Mouse (Mus musculus): ENCODE results near the gene Gm36028. TPM values are rescaled to one million over a fixed set of nuclear protein-coding genes. Genes with fewer than 3 reads are reported as not detected.

Gm36028 gene
- polyA plus RNA-seq, 1 experiment from 2014 or later: 1.9 TPM

DNA sequence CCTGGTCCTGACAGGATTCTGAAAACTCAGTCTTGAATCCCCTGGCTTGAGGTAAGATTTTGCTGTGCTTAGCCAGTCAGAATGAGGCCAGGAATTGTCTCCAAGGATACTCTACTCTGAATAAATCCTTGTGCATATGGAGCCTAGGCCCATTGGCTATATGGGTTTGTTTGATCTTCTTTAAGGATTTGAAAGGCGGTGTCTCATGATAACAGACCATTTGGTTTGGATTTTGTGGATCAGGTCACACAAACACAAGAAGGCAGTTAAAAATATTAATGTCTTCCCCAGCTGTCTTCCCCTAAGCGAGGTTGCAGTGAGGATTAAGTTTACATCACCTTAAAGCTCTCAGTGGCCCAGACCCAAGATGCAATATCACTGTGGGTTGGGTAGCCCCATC is 18.5 kb downstream of the Gm36028 start:
- Histone ChIP-seq H3K4me2 (ENCODE audit: low read length) (no peak overlapping the region), H3K27ac (no peak overlapping the region), H3K36me3 (ENCODE audit: insufficient read depth, low read length) (no peaks in the 10 kb centered on the region), H3K9me3 (replicated peaks; ENCODE audit: low read length) (no peaks in the 10 kb centered on the region), H3K9ac (ENCODE audit: low read depth, low read length) (no peak overlapping the region), H3K4me3 (replicated peaks; ENCODE audit: low read depth, low read length) (no peak overlapping the region), H3K27me3 (ENCODE audit: insufficient read depth, low read length) (no peaks in the 10 kb centered on the region), H3K4me1 (replicated peaks; ENCODE audit: insufficient read depth, low read length) (no peaks in the 10 kb centered on the region)
- TF ChIP-seq CTCF (IDR thresholded peaks at IDR 0.05; ENCODE audit: low read depth): no peak
- ATAC-seq (replicated peaks; ENCODE audit: low FRiP score, low read depth): no peak
- WGBS: 48% methylated on average over 2 of the region's 2 CpGs
- DNase-seq (ENCODE audit: low spot score): no peak

DNA sequence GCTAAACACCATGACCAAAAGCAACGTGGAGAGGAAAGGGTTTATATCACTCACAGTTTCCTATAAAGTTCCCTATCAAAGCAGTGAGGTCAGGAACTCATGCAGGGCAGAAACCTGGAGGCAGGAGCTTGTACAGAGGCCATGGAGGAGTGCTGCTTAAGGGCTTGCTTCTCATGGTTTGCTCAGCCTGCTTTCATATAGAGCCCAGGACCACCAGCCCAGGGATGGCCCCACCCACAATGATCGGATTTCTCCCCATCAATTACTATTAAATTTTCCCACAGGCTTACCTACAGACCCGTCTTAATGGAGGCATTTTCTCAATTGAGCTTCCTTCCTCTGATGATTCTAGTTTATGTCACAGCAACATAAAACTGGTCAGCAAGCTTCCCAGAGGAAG is 23.4 kb downstream of the Gm36028 start:
- Histone ChIP-seq H3K36me3 (ENCODE audit: insufficient read depth, low read length) (peaks cover 28% of the 10 kb centered on the region), H3K4me1 (replicated peaks; ENCODE audit: insufficient read depth, low read length) (no peaks in the 10 kb centered on the region), H3K4me2 (ENCODE audit: low read length) (no peak overlapping the region), H3K27me3 (ENCODE audit: insufficient read depth, low read length) (no peaks in the 10 kb centered on the region), H3K4me3 (replicated peaks; ENCODE audit: low read depth, low read length) (no peak overlapping the region), H3K27ac (no peak overlapping the region), H3K9me3 (replicated peaks; ENCODE audit: low read length) (no peaks in the 10 kb centered on the region), H3K9ac (ENCODE audit: low read depth, low read length) (no peak overlapping the region)
- 51% methylated on average over 3 of the region's 3 CpGs for WGBS
- DNase-seq (ENCODE audit: low spot score): no peak
- ATAC-seq (replicated peaks; ENCODE audit: low FRiP score, low read depth): no peak
- no peak for TF ChIP-seq CTCF (IDR thresholded peaks at IDR 0.05; ENCODE audit: low read depth)

DNA sequence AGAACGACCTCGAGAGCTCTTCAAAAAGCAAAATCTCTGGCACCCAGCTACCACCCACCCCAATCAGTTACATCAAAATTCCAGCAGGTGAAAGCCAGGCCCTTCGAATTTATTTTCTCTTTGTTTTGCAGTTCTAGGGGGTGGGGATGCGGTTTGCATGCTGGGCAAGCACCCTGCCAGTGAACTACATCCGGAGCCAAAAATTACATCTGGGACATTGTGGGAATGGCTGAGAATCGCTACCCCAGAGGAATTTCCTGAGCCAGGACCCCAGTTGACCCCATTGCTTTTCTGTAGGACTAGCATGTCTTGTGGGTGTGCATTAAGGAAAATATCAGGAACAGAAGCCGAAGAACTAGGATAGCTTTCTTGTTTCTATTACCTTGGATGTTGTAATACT is 29.9 kb downstream of the Gm36028 start:
- Histone ChIP-seq H3K27ac (no peak overlapping the region), H3K9me3 (replicated peaks; ENCODE audit: low read length) (no peaks in the 10 kb centered on the region), H3K27me3 (ENCODE audit: insufficient read depth, low read length) (no peaks in the 10 kb centered on the region), H3K4me1 (replicated peaks; ENCODE audit: insufficient read depth, low read length) (no peaks in the 10 kb centered on the region), H3K9ac (ENCODE audit: low read depth, low read length) (no peak overlapping the region), H3K4me3 (replicated peaks; ENCODE audit: low read depth, low read length) (no peak overlapping the region), H3K4me2 (ENCODE audit: low read length) (no peak overlapping the region), H3K36me3 (ENCODE audit: insufficient read depth, low read length) (peaks cover 52% of the 10 kb centered on the region)
- 66% methylated on average over 7 of the region's 7 CpGs for WGBS
- ATAC-seq (replicated peaks; ENCODE audit: low FRiP score, low read depth) (no peak), DNase-seq (ENCODE audit: low spot score) (no peak)
- no peak for TF ChIP-seq CTCF (IDR thresholded peaks at IDR 0.05; ENCODE audit: low read depth)

DNA sequence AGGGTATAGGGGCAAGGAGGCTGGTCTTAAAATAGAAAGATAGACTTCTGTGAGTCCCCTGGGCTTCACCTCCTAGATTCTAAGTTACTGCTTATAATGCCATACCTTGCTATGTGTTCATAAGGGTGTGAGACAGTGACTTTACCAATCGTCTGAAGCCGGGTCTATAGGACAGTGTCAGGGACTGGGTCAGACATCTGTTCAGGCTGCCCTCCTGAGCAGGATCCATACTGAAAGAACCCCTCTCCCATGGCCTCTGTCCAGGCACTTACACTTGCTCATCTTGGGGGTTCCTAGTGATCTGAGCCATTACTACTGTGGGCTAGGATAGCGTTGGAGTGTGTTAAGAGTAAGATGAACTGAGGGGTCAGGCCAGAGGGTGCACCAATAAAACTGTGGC is 34.7 kb downstream of the Gm36028 start:
- no peak for TF ChIP-seq CTCF (IDR thresholded peaks at IDR 0.05; ENCODE audit: low read depth)
- H3K27me3 ChIP-seq (ENCODE audit: insufficient read depth, low read length): no peaks in the 10 kb centered on the region
- DNase-seq (ENCODE audit: low spot score) (no peak), ATAC-seq (replicated peaks; ENCODE audit: low FRiP score, low read depth) (no peak)
- 86% methylated on average over 3 of the region's 3 CpGs for WGBS
- no peak overlapping the region for H3K27ac ChIP-seq
- no peaks in the 10 kb centered on the region for H3K9me3 ChIP-seq (replicated peaks; ENCODE audit: low read length)
- H3K4me2 ChIP-seq (ENCODE audit: low read length): no peak overlapping the region
- peaks cover 63% of the 10 kb centered on the region for H3K36me3 ChIP-seq (ENCODE audit: insufficient read depth, low read length)
- no peak overlapping the region for H3K4me3 ChIP-seq (replicated peaks; ENCODE audit: low read depth, low read length)
- H3K9ac ChIP-seq (ENCODE audit: low read depth, low read length): no peak overlapping the region
- no peaks in the 10 kb centered on the region for H3K4me1 ChIP-seq (replicated peaks; ENCODE audit: insufficient read depth, low read length)

DNA sequence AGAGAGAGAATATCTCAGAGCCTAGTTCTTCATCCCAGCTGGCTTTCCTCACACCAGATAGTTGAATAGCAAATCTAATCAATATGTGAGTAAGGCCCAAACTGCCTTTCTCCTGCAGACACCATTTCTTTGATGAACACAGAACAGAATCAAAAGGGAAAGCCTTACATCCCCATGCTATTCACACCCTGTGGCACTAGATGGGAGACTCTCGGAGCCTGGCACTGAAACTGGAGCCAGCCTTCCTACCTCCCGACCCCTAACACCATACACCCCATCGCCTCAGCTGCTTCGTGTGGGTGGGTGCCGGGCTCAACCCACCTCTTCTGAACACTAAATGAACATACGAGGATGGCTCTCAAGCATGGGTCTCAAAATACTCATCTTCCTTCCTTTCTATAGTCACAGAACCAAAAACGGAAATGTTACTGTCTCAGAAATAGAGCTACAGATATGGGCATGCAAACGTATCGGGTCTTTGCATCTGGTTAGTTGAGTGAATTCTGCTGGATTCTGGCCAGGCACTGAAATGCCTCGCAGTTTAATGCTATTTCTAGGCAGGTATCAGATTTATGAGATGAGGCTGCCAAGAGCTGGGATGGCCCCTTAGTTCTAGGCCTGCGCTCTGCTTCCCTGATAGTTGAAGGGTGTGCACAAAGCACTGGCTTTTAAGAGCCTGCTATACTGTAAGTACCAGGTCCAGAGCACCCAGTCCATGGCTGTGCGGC is 36.0 kb downstream of the Gm36028 start:
- 79% methylated on average over 12 of the region's 12 CpGs for WGBS
- ATAC-seq (replicated peaks; ENCODE audit: low FRiP score, low read depth) (no peak), DNase-seq (ENCODE audit: low spot score) (no peak)
- H3K4me2 ChIP-seq (ENCODE audit: low read length): no peak overlapping the region
- H3K27me3 ChIP-seq (ENCODE audit: insufficient read depth, low read length): no peaks in the 10 kb centered on the region
- no peaks in the 10 kb centered on the region for H3K4me1 ChIP-seq (replicated peaks; ENCODE audit: insufficient read depth, low read length)
- H3K4me3 ChIP-seq (replicated peaks; ENCODE audit: low read depth, low read length): no peak overlapping the region
- no peaks in the 10 kb centered on the region for H3K9me3 ChIP-seq (replicated peaks; ENCODE audit: low read length)
- H3K9ac ChIP-seq (ENCODE audit: low read depth, low read length): no peak overlapping the region
- no peak for TF ChIP-seq CTCF (IDR thresholded peaks at IDR 0.05; ENCODE audit: low read depth)
- H3K27ac ChIP-seq: no peak overlapping the region
- peaks cover 69% of the 10 kb centered on the region for H3K36me3 ChIP-seq (ENCODE audit: insufficient read depth, low read length)

DNA sequence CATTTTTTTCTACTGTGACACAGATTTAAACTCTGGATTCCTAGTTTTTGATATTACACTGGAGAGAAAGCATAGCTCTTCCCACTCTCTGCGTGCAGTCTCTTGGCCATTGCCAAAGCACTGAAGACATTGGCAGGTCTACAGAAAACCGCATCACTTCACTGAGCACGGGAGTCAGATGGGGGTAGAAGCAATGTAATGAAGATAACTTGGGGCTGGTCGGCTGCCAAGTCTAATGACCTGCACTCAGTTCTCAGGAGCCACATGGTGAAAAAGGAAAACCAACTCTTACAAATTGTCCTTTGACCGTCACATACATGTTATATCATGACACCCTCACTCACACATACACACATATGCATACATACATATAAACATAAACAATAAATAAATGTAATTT is 37.0 kb downstream of the Gm36028 start:
- Histone ChIP-seq H3K9me3 (replicated peaks; ENCODE audit: low read length) (no peaks in the 10 kb centered on the region), H3K36me3 (ENCODE audit: insufficient read depth, low read length) (peaks cover 68% of the 10 kb centered on the region), H3K9ac (ENCODE audit: low read depth, low read length) (no peak overlapping the region), H3K4me1 (replicated peaks; ENCODE audit: insufficient read depth, low read length) (no peaks in the 10 kb centered on the region), H3K4me3 (replicated peaks; ENCODE audit: low read depth, low read length) (no peak overlapping the region), H3K4me2 (ENCODE audit: low read length) (no peak overlapping the region), H3K27ac (no peak overlapping the region), H3K27me3 (ENCODE audit: insufficient read depth, low read length) (no peaks in the 10 kb centered on the region)
- TF ChIP-seq CTCF (IDR thresholded peaks at IDR 0.05; ENCODE audit: low read depth): no peak
- 66% methylated on average over 5 of the region's 5 CpGs for WGBS
- ATAC-seq (replicated peaks; ENCODE audit: low FRiP score, low read depth) (no peak), DNase-seq (ENCODE audit: low spot score) (no peak)

DNA sequence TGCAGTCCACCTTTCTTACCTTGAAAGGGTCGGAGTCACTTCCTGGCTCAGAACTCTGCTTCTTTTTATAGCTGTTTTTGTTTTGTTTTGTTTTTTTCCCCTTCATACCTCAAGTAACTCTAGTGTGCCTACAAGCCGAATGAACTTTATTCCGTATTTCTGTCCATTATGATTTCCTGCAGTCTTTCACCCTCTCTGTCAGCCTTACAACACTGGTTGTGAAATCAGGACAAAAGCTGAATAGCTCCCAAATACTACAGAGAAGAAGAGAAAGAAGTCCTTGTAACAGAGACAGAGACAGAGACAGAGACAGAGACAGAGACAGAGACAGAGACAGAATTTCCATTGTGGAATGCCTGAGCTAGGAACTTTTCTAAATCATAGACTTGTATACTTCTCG is 43.0 kb downstream of the Gm36028 start:
- Histone ChIP-seq H3K27me3 (ENCODE audit: insufficient read depth, low read length) (no peaks in the 10 kb centered on the region), H3K9ac (ENCODE audit: low read depth, low read length) (no peak overlapping the region), H3K4me2 (ENCODE audit: low read length) (no peak overlapping the region), H3K36me3 (ENCODE audit: insufficient read depth, low read length) (peaks cover 39% of the 10 kb centered on the region), H3K27ac (no peak overlapping the region), H3K4me1 (replicated peaks; ENCODE audit: insufficient read depth, low read length) (peaks cover 11% of the 10 kb centered on the region), H3K4me3 (replicated peaks; ENCODE audit: low read depth, low read length) (no peak overlapping the region), H3K9me3 (replicated peaks; ENCODE audit: low read length) (no peaks in the 10 kb centered on the region)
- no peak for TF ChIP-seq CTCF (IDR thresholded peaks at IDR 0.05; ENCODE audit: low read depth)
- ATAC-seq (replicated peaks; ENCODE audit: low FRiP score, low read depth) (no peak), DNase-seq (ENCODE audit: low spot score) (no peak)
- 71% methylated on average over 4 of the region's 4 CpGs for WGBS

Measured in kidney, postnatal 0 days (tissue).